Mouse (Mus musculus): ENCODE measurements around the gene Zbtb22. TPM values are rescaled to one million over a fixed set of nuclear protein-coding genes. Genes with fewer than 3 reads are reported as not detected.
"Not testable (repeated sequence)": the region's sequence is repeated elsewhere in the genome, so short reads cannot be mapped to it uniquely, and the experiment has no call there.

Gene Zbtb22
- total RNA-seq, 1 experiment from 2014 or later: 38.8 TPM

DNA sequence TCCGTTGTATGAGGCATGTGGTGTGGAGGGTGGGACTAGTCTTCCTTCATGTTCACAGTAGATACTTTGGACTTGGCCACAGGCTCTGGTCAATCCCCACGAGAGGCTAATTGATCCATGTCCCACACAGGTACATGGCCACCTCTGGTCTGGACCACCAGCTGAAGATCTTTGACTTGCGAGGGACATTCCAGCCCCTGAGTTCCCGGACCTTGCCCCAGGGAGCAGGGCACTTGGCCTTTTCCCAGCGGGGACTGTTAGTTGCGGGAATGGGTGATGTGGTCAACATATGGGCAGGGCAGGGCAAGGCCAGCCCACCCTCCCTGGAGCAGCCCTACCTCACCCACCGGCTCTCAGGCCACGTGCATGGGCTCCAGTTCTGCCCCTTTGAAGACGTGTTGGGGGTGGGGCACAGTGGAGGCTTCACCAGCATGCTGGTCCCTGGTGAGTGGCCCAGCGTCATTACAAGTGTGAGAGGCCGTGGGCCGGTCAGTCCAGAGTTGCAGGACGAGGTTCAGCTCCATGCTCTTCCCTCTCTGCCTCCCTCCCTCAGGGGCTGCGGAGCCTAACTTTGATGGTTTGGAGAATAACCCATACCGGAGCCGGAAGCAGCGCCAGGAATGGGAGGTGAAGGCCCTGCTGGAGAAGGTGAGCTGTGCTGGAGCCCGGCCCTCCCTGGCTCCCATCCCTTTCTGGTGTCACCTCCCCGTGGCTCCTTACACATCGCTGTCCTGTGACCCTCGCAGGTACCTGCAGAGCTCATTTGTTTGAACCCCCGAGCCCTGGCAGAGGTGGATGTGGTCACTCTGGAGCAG lies 32.6 kb downstream of the Zbtb22 start:
- no peak for DNase-seq

DNA sequence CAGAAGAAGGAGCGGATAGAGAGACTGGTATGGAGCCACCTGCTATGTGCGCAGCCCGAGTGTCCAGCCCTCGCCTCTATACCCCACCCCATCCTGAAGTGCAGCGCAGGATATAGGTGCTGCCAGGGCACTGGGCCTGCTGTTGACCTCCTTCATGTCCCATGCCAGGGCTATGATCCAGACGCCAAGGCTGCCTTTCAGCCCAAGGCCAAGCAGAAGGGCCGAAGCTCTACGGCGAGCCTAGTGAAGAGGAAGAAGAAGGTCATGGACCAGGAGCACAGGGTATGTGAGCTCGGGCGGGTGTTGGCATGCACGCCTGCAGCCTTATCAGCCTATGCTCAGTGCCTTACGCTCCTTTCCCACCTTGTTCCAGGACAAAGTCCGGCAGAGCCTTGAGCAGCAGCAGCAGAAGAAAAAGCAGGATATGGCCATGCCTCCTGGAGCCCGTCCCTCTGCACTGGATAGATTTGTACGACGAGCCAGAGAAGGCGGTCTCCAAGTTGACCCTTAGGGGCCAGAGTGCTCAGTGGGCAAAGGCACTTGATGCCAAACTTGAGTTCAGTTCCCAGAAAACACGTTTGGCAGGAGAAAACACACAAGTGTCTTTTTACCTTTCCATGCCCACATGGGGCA lies 33.3 kb downstream of the Zbtb22 start:
- DNase-seq: no peak

DNA sequence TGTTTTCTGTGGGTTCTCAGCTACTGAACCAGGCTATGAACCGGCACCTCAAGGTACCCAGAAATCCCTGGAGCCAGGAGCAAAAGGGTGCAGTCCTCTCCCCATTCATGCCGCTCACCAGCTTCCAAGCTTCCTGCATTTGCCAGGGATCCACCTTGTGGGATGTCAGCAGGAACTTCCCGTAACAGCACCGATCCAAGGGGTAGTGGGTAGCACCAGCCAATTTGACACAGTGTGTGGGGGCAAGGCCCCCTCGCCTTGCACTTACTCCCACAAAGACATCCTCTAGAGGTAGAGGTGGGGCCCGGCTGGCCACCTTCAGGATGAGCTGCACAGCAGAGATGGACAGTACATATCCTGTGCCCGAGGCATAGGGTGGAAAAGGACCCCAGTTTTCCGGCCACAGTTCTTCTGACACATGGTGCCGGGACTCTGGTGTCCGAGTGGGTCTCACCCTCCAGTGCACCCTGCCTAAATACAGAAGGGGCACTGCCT lies 34.5 kb downstream of the Zbtb22 start:
- DNase-seq: no peak

DNA sequence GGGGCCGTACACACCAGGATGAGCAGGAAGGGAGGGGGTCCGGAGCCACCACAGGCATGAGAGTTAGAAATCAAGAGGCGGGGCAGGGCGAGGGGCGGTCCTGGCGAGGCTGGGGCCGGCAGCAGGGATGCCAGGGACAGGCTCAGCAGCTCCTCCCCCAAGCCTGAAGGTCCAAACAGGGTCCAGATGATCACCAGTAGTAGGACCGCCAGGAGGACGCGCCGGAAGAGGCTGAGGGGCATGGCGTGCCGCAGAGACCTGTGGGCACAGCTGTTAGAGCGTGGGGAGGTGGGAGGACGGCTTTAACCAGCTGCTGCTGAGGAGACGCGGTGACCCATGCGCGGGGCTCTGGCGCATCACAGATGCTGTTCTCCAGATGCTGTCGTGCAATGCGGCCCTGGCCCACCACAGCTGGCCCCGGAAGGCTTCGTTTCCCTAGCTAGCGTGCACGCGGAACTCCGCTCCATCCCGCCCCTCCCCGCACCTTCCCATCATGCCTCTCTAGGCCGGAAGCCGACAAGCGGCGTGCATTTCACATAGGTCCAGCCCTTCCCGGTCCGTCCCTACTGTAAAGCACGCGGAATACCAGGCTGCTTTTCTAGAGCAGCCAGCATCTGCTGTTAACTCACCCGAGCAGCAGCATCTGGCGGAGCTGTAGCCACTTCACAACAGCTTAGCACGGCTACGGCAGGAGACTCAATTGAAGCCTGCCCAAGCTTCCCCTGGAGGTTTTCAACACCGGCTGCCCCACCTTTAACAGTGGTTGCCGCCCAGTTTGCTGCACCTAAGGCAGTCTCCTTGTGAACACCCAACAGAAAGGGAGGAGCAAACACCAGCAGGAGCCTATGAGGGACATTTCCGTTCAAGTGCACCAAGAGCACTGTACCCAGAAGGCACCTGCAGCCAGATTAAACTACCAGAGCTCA lies 35.6 kb downstream of the Zbtb22 start, which contains the start of gene B3galt4:
B3galt4 (minus strand) TSS at position 468 of the 926 bp plus-strand sequence.
- DNase-seq: peak; percentile 83

DNA sequence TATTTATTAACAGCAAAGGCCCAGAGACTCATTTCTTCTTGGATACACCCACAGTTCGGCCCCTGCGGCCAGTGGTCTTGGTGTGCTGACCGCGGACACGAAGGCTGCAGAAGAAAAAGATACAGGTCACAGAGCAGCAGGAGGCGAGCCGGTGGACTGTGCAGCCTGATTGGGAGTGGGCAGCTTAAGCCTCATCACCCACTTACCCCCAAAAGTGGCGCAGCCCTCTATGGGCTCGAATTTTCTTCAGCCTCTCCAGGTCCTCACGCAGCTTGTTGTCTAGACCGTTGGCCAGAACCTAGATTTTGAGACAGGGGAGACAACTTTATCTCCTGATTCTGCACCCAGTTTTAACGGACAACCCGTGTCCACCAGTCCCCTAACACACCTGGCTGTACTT lies 36.3 kb downstream of the Zbtb22 start:
- not testable (repeated sequence) for DNase-seq

DNA sequence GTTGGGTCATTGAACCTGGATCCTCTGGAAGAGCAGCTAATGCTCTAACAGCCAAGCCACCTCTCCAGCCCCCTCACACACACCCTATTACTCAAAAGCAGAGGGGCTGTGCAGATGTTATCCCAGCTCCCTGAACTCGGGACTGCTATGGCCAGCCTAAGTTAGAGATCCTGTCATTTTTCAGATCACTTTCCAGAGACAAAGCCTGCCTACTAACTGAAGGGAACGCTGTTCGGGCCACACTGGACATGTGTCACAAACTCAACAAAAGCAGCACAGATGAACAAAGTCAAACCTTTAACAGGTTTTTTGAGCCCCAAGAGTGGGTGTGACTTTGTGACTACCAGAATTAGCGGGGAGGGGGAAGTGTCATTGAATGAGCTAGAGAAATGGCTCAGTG lies 37.2 kb downstream of the Zbtb22 start:
- DNase-seq: no peak

DNA sequence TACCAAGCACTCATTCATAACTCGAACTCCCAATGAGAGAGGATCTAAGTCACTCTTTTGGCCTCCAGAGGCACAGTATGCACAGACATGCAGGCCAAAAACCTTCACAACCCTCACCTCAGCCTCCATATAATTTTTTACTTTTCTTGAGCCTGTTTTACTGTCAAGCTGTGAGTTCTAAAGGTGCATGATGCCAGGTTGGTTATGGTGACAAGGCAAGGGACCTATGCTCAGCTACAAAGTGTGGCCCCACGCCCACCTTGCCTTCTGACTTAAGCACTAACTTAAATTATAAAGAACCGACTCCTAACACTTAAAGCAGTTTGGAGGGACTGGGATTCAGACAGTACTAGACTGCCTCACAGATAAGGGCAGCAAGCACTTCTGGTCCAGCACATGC lies 37.6 kb downstream of the Zbtb22 start:
- no peak for DNase-seq

DNA sequence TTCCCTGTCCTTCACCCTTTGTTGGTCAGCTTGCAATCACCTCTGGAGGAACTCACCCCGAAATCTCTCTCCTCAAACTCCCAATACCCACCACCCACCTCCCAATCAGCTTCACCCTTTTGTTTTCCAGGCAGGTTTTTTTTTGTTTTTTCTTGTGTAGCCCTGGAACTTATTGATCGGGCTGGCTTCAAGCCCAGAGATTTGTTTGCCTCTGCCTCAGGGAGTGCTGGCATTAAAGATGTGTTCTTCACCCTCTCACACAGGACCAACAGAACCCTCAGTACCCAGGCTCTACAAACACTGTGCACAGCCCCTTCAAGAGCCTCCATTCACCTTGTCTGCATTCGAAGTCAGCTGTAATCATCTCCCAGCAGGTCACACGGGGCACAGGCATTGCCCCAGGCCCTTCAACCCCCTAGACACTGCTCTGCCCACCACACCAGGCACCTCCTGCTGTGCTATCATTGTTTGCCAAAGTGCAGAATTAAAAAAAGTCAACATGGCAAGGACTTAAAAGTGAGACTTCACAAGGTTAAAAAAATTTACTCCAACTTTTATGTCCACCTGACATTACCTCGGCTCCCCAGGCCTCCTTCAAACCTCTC lies 38.4 kb downstream of the Zbtb22 start:
- no peak for DNase-seq

DNA sequence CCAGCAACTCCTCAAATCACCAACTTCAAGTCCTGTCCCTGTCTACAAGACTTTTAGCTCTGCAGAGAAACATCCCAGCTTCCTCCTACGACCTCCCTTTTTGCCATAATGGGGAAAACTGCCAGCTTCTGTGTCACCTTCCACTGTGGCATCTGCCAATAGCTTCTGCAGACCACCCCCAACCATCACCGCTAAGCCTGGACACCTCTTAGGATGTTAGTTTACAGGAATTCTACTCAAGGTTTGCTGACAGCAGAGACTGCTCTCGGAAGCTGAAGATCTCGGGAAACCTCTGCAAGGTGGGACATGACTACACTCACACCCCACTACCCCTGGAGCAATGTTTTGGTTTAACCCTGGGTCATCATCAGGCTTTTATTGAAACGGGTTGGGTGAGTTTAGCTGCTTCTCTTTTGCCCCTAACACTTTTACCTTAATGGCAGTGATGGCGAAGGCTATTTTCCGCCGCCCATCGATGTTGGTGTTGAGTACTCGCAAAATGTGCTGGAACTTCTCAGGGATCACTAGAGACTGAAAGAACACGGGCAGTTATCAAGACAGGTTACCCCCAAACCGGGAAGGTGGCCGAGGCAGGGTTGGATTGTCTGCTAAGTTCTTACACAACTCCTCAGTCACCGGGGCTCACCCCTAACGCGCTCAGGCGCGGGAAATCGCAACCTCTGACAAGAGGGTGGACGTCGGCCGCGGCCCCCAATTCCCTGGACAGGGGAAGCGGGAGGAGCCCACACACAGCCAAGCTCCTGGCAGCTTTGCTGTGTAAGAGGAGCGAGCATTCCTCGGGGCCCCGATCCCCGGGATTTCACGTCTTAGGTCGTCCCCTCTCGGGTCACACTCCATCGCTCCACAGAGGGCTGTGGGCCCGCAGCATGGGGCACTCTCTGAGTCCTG lies 39.2 kb downstream of the Zbtb22 start:
- DNase-seq: peak; percentile 50

DNA sequence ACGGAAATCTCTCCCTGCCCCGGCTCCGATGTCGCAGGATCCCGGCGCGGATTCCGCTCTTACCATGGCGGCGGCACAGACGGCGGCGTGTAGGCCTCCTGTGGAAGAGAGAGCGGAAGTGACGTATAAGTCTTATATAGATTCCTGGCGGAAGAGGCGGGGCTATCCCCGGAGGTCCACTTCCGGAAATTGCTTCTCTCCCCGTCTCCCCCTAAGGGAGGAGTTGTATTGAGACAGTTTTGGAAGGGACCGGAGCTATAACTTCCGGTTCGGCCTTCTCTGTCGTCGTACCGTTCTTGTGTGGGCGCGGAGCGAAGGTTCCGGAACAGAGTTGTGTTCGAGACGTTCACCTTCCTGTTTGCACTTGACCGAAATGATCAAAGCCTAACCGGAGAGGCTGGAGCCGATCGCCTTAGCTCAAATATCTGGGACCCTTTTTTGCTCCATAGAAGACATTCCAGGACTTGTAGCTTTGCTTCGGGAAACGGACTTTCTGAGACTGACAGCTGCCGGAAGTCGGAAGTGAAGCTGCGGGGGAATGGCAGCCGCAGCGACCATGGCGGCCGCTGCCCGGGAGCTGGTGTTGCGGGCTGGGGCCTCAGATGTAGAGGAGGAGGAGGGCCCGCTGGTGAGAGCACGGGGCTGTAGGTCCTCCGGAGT lies 40.0 kb downstream of the Zbtb22 start, which contains the start of the genes Vps52 and Rps18:
Vps52 (plus strand) TSS at position 258 of the 660 bp plus-strand sequence.
Rps18 (minus strand) TSS at position 447 of the 660 bp plus-strand sequence.
- DNase-seq: peak; percentile 83

DNA sequence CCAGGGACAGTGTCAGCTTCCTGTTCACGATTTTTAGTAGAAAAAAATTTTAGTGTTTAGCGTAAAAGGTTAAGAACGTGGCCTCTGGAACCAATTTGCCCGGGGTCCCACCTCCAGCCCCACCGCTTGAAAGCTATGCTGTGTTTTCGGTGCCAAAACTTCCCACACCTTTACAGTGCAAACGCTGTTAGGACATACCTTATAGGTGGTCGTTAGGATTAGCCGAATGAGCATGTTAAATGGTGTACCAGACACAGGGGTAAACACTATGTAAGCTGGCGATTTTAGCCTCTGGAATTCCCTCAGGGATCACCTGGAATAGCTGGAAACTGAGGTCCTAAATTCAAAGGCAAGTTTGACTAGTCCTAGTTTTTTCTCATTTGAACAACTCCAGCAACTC lies 40.6 kb downstream of the Zbtb22 start:
- no peak for DNase-seq

DNA sequence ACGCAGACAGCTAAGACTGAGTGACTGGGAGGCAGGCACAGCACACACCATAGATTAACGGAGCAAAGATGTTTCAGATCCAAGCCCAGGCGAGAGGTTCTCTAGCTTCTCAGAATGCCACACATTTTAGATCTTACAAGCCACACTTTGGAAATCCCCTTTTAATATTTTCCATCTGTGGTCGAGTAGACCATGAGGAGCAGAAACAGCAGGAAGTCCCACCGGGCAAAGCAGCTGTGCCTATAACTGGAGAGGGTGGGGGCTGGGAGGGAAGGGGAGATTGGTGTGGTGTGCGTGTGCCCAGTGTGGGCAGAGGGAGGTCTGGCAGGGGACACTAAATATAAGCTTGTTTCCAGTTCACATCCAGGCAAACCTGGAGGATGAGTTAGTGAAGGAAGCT lies 41.8 kb downstream of the Zbtb22 start:
- DNase-seq: no peak

DNA sequence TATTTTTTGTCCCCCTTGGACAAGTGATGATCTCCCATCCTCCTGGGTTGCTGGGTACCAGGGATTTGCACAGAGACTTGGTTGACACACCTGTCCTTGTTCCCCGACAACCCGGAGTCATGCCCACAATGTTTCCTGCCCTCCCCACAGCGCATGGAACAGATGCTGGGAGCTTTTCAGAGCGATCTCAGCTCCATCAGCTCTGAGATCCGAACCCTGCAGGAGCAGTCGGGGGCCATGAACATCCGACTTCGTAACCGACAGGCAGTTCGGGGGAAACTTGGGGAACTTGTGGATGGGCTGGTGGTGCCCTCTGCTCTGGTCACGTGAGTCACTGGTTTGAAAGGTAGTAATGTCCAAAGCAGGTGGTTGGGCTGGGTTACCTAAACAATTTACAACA lies 42.7 kb downstream of the Zbtb22 start:
- no peak for DNase-seq

DNA sequence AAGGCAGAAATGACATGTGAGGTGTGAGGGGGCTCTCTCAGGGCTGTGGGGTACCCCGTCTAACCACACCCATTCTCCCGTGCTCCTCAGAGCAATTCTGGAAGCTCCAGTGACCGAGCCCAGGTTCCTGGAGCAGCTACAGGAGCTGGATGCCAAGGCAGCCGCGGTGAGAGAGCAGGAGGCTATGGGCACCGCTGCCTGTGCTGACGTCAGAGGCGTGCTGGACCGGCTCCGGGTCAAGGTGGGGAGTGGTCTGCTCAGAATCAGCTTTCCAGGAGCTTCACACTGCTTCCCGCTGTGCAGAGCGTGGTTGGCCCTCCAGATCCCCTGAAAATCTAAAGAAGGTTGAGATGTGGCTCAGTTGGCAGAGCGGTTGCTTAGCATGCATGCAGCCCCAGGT lies 43.4 kb downstream of the Zbtb22 start:
- DNase-seq: no peak

DNA sequence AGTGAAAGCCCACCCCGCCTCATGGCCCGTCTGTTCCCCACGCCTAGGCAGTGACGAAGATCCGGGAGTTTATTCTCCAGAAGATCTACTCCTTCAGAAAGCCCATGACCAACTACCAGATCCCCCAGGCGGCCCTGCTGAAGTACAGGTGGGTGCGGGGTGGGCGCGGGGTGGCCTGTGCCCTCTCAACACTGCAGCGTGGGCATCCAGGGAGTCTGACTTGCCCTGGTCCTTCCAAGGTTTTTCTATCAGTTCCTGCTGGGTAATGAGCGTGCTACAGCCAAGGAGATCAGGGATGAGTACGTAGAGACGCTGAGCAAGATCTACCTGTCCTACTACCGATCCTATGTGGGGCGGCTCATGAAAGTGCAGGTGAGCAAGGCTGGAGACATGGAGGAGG lies 44.2 kb downstream of the Zbtb22 start:
- DNase-seq: no peak

DNA sequence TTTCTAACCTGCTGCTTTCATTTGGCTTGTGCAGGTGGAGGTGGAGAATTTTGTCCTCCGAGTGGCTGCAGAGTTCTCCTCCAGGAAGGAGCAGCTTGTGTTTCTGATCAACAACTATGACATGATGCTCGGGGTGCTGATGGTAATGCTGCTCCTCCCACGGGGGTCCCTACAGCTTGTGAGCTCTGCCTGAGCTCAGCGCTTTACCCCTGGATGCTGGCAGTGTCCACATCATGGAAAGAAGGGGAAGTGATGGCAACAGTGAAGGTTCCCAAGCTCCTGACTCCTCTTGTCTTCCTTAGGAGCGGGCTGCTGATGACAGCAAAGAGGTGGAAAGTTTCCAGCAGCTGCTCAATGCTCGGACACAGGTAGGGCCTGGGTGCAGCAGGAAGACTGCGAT lies 47.2 kb downstream of the Zbtb22 start:
- DNase-seq: no peak

DNA sequence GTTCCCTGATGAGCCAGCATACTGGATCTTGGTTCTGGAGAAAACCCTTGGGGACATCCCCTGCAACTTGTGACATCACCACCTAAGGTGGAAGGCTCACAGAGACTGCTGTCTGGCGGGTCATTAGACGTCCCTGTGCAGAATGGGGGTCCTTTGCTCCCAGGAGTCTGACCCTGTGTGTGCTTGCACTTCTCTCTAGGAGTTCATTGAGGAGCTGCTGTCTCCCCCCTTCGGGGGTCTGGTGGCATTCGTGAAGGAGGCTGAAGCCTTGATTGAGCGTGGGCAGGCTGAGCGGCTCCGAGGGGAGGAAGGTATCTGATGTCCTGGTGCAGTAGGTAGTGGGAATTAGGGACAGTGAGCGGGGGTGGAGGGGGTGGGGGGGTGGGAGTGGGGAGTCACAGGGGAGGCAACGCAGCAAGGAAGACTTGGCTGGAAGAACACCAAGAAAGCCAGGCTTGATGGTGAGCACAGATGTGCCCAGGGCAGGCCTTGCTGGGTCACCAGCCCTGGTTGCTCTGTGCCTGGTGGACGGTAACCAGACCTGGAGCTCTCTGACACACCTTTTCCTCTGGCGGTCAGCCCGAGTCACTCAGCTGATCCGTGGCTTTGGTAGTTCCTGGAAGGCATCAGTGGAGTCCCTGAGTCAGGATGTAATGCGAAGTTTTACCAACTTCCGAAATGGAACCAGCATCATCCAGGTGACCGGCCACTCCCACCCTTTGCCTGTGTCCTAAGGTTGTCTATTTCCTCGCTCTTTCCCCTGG lies 49.6 kb downstream of the Zbtb22 start:
- DNase-seq: no peak

DNA sequence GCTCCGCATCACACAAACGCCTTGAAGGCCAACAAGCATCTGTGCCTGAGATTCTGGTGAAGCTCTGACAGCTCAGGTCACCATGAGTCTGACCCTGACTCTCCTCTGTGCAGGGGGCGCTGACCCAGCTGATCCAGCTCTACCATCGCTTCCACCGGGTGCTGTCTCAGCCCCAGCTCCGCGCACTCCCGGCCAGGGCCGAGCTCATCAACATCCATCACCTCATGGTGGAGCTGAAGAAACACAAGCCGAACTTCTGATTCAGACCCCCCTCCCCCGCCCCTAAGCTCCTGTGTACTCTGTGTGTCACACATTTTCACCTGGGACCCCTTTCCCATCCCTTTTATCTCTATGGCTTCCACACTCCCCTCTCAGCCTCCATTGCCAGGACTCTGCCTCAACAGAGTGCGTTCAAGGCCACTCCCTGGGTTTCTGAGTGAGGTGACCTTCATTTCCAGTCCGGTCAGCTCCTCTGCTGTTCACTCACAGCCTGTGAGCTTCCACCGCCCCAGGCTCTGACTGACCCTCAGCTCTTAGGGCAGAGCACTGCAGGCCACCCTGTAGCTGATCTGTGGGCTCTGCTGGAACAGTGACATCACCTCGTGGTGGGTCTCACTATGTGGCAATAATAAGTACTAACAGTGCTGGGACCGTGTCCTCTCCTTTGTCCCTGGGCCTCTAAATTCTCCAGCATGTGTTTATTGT lies 50.3 kb downstream of the Zbtb22 start:
- no peak for DNase-seq

DNA sequence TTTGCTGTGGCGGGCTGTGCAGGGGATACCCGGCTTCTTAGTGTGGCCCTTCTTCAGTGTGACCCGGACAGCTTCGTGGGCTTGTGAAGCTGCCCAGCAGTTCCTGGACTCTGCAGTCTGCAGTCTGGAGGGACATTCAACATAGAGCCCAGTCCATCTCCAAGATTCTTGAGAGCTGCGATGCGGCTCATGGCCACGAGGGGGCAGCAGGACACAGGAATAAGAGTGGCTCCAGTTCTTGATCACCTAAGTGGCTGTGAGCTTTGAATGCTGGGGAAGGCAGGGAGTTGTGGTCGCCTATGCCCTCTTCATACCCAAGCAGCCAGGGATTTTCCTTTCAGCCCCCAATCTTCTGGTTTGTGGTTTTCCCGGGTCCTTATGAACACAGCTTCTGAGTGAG lies 52.8 kb downstream of the Zbtb22 start:
- DNase-seq: peak; percentile 78
